Comparison of ENCODE assay signal across 12 mouse cellular contexts in genomic region chr8:106700131-106700530, GRCm38 (mm10).
"Had no signal": no experiment of that assay in that cellular context is flagged by ENCODE, and none has a peak within 500 bp of the region (broad histone marks: within the 10 kb centered on the region; RNA-seq: fewer than 3 reads in every experiment).

No protein-coding gene starts in this region.

- H3K4me2 ChIP-seq: intestine, embryonic 15.5 days; liver, embryonic 12.5 days; liver, embryonic 15.5 days; lung, embryonic 15.5 days; midbrain, embryonic 13.5 days; neural tube, embryonic 13.5 days; stomach, embryonic 15.5 days had no signal

- ATAC-seq: intestine, embryonic 15.5 days; liver, embryonic 12.5 days; midbrain, embryonic 13.5 days; midbrain, embryonic 16.5 days had no signal

- H3K4me1 ChIP-seq: liver, embryonic 12.5 days; lung, embryonic 15.5 days; midbrain, embryonic 10.5 days; midbrain, embryonic 13.5 days; stomach, embryonic 15.5 days had no signal

- H3K27me3 ChIP-seq: intestine, embryonic 15.5 days; liver, embryonic 12.5 days; liver, embryonic 15.5 days; lung, embryonic 15.5 days; midbrain, embryonic 13.5 days; neural tube, embryonic 13.5 days; stomach, embryonic 15.5 days had no signal

- H3K9me3 ChIP-seq: intestine, embryonic 15.5 days; liver, embryonic 12.5 days; liver, embryonic 15.5 days; lung, embryonic 15.5 days; megakaryocyte, embryonic 14.5 days; midbrain, embryonic 10.5 days; midbrain, embryonic 13.5 days; neural tube, embryonic 13.5 days; stomach, embryonic 15.5 days had no signal

- H3K9ac ChIP-seq: intestine, embryonic 15.5 days; liver, embryonic 12.5 days; liver, embryonic 15.5 days; lung, embryonic 15.5 days; midbrain, embryonic 13.5 days; neural tube, embryonic 13.5 days; stomach, embryonic 15.5 days had no signal

- H3K4me3 ChIP-seq: intestine, embryonic 15.5 days; liver, embryonic 12.5 days; liver, embryonic 15.5 days; lung, embryonic 15.5 days; megakaryocyte, embryonic 14.5 days; midbrain, embryonic 10.5 days; midbrain, embryonic 13.5 days; myocyte; neural tube, embryonic 13.5 days; stomach, embryonic 15.5 days had no signal

- H3K27ac ChIP-seq: intestine, embryonic 15.5 days; kidney, postnatal 0 days; liver, embryonic 12.5 days; liver, embryonic 15.5 days; lung, embryonic 15.5 days; midbrain, embryonic 10.5 days; midbrain, embryonic 13.5 days; neural tube, embryonic 13.5 days; stomach, embryonic 15.5 days had no signal
